Mouse (Mus musculus) neural tube, postnatal 0 days (tissue): ENCODE measurements around the gene Fcgbp. TPM values are rescaled to one million over a fixed set of nuclear protein-coding genes. Genes with fewer than 3 reads are reported as not detected.

Experiments used
- polyA plus RNA-seq: library from polyadenylated mRNA; unstranded; fragments of >200 nt; fragmentation: Nextera tagmentation; extraction: Ambion mirVana; gene quantifications from 2 replicates; pipeline ENCODE4 v1.2.1, GENCODE M21; 2015

Fcgbp gene
- polyA plus RNA-seq, result 0.98 and 1.0 TPM in 2 replicates

DNA sequence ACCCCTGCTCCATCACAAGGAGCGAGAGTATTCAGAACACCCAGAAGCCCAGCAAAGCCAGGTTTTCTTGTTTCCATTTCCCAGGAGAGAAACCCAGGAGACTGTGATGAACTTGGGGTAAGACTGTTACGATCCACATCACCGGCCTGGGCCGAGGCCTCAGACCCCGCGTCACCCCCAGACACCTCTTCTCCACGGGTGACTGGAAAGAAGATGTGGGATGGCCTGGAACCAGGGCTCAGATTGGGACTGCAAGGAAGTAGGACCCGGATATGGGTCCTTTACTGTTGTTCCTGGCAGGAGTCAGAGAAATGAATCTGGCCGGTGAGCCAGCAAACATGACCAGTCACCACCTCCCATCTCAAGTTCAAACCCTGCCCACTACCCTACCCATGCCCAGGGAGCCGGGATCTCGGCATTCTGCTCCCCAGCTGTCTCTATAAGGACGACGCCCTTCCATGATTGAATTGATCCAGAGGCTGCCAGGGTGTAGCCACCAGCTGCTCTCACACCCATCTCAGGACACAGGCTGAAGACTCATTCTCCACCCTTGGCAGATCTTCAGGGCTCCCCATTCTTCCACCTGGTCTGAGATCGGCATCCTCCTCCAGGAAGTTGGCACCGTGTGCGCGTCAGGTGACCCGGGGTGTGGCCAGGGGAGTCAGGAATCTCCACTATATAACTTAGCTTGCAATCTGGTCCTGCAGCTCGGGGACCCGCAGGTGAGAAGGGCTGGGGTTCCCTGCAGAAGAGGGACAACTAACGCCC lies at the start of gene Fcgbp:
Gene Fcgbp (plus strand): TSS at position 706 of the 768 bp plus-strand sequence.

DNA sequence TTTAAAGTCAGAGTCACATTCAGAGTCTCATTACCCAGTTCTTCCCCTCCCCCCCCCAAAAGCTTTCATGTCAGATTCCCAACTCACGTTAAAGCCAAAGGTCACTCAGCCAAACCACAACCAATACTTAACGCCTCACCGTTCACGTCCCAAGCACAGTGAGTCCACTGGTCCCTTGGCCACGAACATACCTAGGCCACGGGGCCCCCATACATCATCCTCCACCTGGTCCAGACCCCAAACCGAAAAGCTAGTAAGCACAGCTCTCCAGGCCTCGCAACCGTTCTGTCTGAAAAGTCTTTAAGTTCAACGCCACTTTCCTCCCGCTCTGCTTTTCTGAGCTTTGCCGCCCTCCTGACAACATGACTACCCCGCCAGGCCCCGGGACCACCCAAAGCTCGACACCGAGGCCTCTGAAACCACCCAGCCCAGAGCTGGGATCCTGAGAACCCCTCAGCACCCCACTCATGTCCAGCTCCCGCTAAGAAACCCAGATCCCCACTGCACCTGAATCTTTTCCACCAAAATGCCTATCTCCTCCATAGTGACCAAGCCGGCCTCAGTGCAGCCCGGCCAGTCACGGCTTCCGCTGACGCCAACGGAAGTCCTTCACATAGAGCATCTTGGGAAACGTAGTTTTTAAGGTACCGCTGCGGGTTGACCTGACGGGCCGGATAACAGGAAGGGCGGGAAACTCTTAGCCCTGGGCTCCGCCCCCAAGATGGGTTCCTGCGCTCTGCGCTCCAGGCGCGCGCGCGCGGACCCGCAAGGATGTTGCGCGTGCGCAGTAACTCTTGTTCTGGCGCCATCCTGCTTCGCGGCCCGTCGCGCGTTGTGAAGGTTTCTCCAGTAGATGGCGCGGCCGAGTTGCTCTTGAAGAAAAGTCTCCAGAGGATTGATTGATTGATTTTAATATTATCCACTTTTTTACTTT lies 21.3 kb upstream of the Fcgbp start, which contains the start of gene Psmc4:
Gene Psmc4 (minus strand): TSS at position 626 of the 934 bp plus-strand sequence.

DNA sequence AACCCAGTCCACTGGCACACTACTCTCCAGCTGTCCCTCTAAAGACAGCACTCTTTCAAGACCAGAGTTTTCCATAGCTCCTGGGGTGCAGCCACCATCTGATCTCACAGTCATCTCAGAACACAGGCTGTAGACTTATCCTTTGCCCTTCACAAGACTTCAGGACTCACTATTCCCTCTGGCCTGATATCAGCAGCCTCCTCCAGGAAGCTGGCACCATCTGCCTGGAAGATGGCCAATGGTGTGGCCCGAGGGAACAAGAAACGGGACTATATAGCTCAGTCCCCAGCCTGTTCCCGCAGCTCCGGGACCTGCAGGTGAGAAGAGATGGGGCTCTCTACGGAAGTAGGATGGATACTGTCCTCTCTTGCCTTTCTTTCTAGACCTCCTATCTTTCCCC lies 58.1 kb downstream of the Fcgbp start, which contains the start of gene 9530053A07Rik:
Gene 9530053A07Rik (plus strand): TSS at position 301 of the 400 bp plus-strand sequence.

DNA sequence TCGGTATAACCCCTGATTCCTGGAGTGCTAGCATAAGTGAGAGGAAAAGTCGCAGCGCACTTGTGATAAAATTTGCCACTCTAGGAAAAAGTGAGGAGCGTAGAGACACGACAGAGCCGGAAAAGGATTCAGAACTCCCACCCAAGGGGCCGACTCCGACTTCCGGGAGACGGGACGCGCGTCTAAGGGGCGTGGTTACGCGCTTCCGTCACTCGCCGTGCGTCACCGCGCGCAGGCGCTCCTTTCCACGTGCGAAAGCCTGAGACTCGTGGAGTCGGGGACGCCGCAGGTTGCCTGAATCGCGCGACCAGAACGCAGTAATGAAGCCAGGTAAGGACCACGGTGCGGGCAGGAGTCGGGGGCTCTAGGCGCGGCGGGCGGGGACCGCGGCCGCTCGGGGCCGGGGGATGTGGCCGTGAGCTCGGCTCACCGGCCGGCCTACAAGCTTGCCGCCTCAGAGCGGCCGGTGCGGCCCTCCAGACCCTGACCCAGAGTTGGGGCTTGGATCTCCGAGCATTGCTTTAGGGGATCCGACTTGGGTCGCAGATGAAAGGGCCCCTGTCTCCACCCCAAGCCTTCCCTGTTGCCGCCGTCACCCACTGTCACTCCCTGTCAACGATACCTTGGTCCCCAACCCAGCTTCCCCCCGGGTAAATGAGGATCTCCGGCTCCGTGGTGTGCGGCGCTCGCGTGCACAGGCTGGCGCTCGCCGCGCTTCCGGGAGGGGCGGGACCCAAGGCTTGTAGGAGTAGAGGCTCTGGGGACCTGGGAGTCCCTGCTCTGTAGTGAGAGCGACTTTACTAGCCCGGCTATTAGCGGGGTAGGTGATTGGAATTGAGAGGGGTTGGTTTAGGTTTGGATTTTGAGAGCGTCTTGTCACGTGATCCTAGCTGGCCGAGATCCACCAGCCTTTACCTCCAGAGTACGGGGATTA lies 98.7 kb downstream of the Fcgbp start, which contains the start of gene Fbl:
Gene Fbl (plus strand): TSS at position 222 of the 934 bp plus-strand sequence.

Other genes with a start within 250 kb of the Fcgbp start
- gene Zfp59, start 232.6 kb upstream of the Fcgbp start, polyA plus RNA-seq, result 5.8 and 6.1 TPM in 2 replicates
- 0.79 and 0.95 TPM in 2 replicates for gene Zfp607a, start 213.7 kb upstream of the Fcgbp start, polyA plus RNA-seq
- 6.3 and 7.6 TPM in 2 replicates for gene Zfp974, start 141.8 kb upstream of the Fcgbp start, polyA plus RNA-seq
- gene Zfp780b, start 92.1 kb upstream of the Fcgbp start, polyA plus RNA-seq, result 23.5 and 24.4 TPM in 2 replicates
- gene Zfp850, start 57.1 kb upstream of the Fcgbp start, polyA plus RNA-seq, result 2.2 and 3.3 TPM in 2 replicates
- 242 and 253 TPM in 2 replicates for gene Psmc4, start 21.1 kb upstream of the Fcgbp start, polyA plus RNA-seq
- gene 9530053A07Rik, start 58.2 kb downstream of the Fcgbp start, polyA plus RNA-seq, result 0.06 and 0.09 TPM in 2 replicates
- gene Fbl, start 98.5 kb downstream of the Fcgbp start, polyA plus RNA-seq, result 61.6 and 68.4 TPM in 2 replicates
- gene Dyrk1b, start 108.2 kb downstream of the Fcgbp start, polyA plus RNA-seq, result 10.0 and 11.1 TPM in 2 replicates
- gene Eid2, start 196.6 kb downstream of the Fcgbp start, polyA plus RNA-seq, result 32.0 and 49.2 TPM in 2 replicates
- 43.2 and 45.7 TPM in 2 replicates for gene Eid2b, start 206.5 kb downstream of the Fcgbp start, polyA plus RNA-seq
- gene Selenov, start 219.9 kb downstream of the Fcgbp start, polyA plus RNA-seq, result 5.1 and 6.7 TPM in 2 replicates
- 20.4 and 21.8 TPM in 2 replicates for gene Dll3, start 231.0 kb downstream of the Fcgbp start, polyA plus RNA-seq
- 109 and 129 TPM in 2 replicates for gene Timm50, start 240.8 kb downstream of the Fcgbp start, polyA plus RNA-seq